Mouse (Mus musculus) intestine, postnatal 0 days (tissue): ENCODE data around the gene 2300003K06Rik. TPM values are rescaled to one million over a fixed set of nuclear protein-coding genes. Genes with fewer than 3 reads are reported as not detected.

ENCODE experiments used
- ATAC-seq: fragments of 200-750 bp; cut with Nextera tagmentation; 2 replicates; pipeline ENCODE4 v1.8.0; 2017; ENCODE audit warnings: mild to moderate bottlenecking, moderate TSS enrichment, moderate library complexity
- H3K27ac ChIP-seq: fragments of 300-500 bp; sonication (generic); 2 replicates; pipeline ENCODE4 v1.5.1; 2014; ENCODE audit warnings: mild to moderate bottlenecking, low read depth, low read length, moderate library complexity
- H3K27me3 ChIP-seq: fragments of 300-500 bp; sonication (generic); replicated peaks from 2 replicates; pipeline ENCODE4 v1.6.1; 2014; ENCODE audit warnings: low read length, mixed read lengths; ENCODE audit not compliant: control insufficient read depth, insufficient read depth
- H3K36me3 ChIP-seq: fragments of 300-500 bp; sonication (generic); 2 replicates; pipeline ENCODE4 v1.6.1; 2014; ENCODE audit warnings: mild to moderate bottlenecking, moderate library complexity; ENCODE audit not compliant: control insufficient read depth, insufficient read depth
- H3K4me1 ChIP-seq: fragments of 300-500 bp; sonication (generic); replicated peaks from 2 replicates; pipeline ENCODE4 v1.6.1; 2014; ENCODE audit warnings: antibody characterized with exemption, low read length, mixed read lengths; ENCODE audit not compliant: control insufficient read depth, insufficient read depth
- H3K4me2 ChIP-seq: fragments of 300-500 bp; sonication (generic); replicated peaks from 2 replicates; pipeline ENCODE4 v1.6.1; 2014; ENCODE audit warnings: low read depth, mild to moderate bottlenecking, moderate library complexity
- H3K4me3 ChIP-seq: fragments of 300-500 bp; sonication (generic); 2 replicates; pipeline ENCODE4 v1.5.1; 2014; ENCODE audit warnings: low read depth, low read length
- H3K9ac ChIP-seq: fragments of 300-500 bp; sonication (generic); 2 replicates; pipeline ENCODE4 v1.6.1; 2014; ENCODE audit warnings: mild to moderate bottlenecking, low read depth, low read length
- H3K9me3 ChIP-seq: fragments of 300-500 bp; sonication (generic); 2 replicates; pipeline ENCODE4 v1.6.1; 2016; ENCODE audit warnings: mixed run types; ENCODE audit not compliant: control insufficient read depth
- CTCF ChIP-seq: sonication (generic); IDR thresholded peaks from 2 replicates; pipeline ENCODE4 v1.5.1; 2016; ENCODE audit warnings: low read depth, mild to moderate bottlenecking, control low read depth, antibody characterized with exemption, moderate library complexity
- WGBS: fragments of 180-500 bp; shearing (Covaris S2); extraction: QIAGEN DNeasy Blood & Tissue Kit; methylation state at CpG from one replicate; pipeline ENCODE4 v1.1.7; 2014; 5-methylcytosine and 5-hydroxymethylcytosine counted together
- polyA plus RNA-seq: library from polyadenylated mRNA; unstranded; fragments of >200 nt; fragmentation: Nextera tagmentation; extraction: Ambion mirVana; gene quantifications from 2 replicates; pipeline ENCODE4 v1.2.1, GENCODE M21; 2015

Gene 2300003K06Rik
- polyA plus RNA-seq, 1 experiment from 2014 or later = not detected

- no peak for TF ChIP-seq CTCF
- Histone ChIP-seq H3K9me3 (no peaks in the 10 kb centered on the region), H3K27me3 (no peaks in the 10 kb centered on the region), H3K9ac (no peak within 1 kb of the TSS), H3K27ac (no peak within 1 kb of the TSS), H3K4me1 (no peaks in the 10 kb centered on the region), H3K4me2 (no peak within 1 kb of the TSS), H3K36me3 (no peaks in the 10 kb centered on the region), H3K4me3 (no peak within 1 kb of the TSS)
- WGBS = 83% methylated on average over 2 of the region's 2 CpGs
- ATAC-seq = no peak
Measured at GRCm38 (mm10) chr11:99793367-99793766, 44.5 kb downstream of the 2300003K06Rik start, which contains the start of gene Gm11596. TSS of gene Gm11596 (minus strand) at chr11:99793467.

Other genes starting within 250 kb of the 2300003K06Rik start
- not detected in 2 replicates for gene Krtap1-3, start 246.7 kb downstream of the 2300003K06Rik start, polyA plus RNA-seq
- not detected in 2 replicates for gene Krtap9-3, start 240.0 kb downstream of the 2300003K06Rik start, polyA plus RNA-seq
- gene Gm11938, start 234.8 kb downstream of the 2300003K06Rik start, polyA plus RNA-seq = not detected in 2 replicates
- not detected in 2 replicates for gene Gm11937, start 227.9 kb downstream of the 2300003K06Rik start, polyA plus RNA-seq
- gene Krtap2-4, start 223.2 kb downstream of the 2300003K06Rik start, polyA plus RNA-seq = not detected in 2 replicates
- gene Gm11562, start 217.6 kb downstream of the 2300003K06Rik start, polyA plus RNA-seq = not detected in 2 replicates
- not detected in 2 replicates for gene Krtap4-1, start 209.8 kb downstream of the 2300003K06Rik start, polyA plus RNA-seq
- gene Krtap4-2, start 203.0 kb downstream of the 2300003K06Rik start, polyA plus RNA-seq = not detected in 2 replicates
- gene Krtap4-7, start 194.0 kb downstream of the 2300003K06Rik start, polyA plus RNA-seq = not detected in 2 replicates
- not detected in 2 replicates for gene Gm11555, start 187.8 kb downstream of the 2300003K06Rik start, polyA plus RNA-seq
- gene Gm11563, start 179.1 kb downstream of the 2300003K06Rik start, polyA plus RNA-seq = not detected in 2 replicates
- gene Krtap4-6, start 172.1 kb downstream of the 2300003K06Rik start, polyA plus RNA-seq = not detected in 2 replicates
- not detected in 2 replicates for gene Gm14190, start 147.3 kb downstream of the 2300003K06Rik start, polyA plus RNA-seq
- gene Gm14180, start 103.8 kb downstream of the 2300003K06Rik start, polyA plus RNA-seq = not detected in 2 replicates
- gene Gm11595, start 65.2 kb downstream of the 2300003K06Rik start, polyA plus RNA-seq = not detected in 2 replicates
- not detected in 2 replicates for gene Krtap4-8, start 57.4 kb downstream of the 2300003K06Rik start, polyA plus RNA-seq
- not detected in 2 replicates for gene Krtap4-9, start 52.9 kb downstream of the 2300003K06Rik start, polyA plus RNA-seq
- not detected in 2 replicates for gene Gm11596, start 44.6 kb downstream of the 2300003K06Rik start, polyA plus RNA-seq
- not detected in 2 replicates for gene Gm11569, start 39.1 kb downstream of the 2300003K06Rik start, polyA plus RNA-seq
- not detected in 2 replicates for gene Gm11554, start 33.6 kb downstream of the 2300003K06Rik start, polyA plus RNA-seq
- not detected in 2 replicates for gene Krtap4-13, start 28.2 kb downstream of the 2300003K06Rik start, polyA plus RNA-seq
- gene Gm11564, start 22.4 kb downstream of the 2300003K06Rik start, polyA plus RNA-seq = not detected in 2 replicates
- gene Krtap4-16, start 13.5 kb upstream of the 2300003K06Rik start, polyA plus RNA-seq = 0.16 TPM in 1 of 2 replicates, not detected in the other
- not detected in 2 replicates for gene Gm11568, start 19.9 kb upstream of the 2300003K06Rik start, polyA plus RNA-seq
- gene Gm11559, start 26.4 kb upstream of the 2300003K06Rik start, polyA plus RNA-seq = not detected in 2 replicates
- gene Krtap9-1, start 35.3 kb upstream of the 2300003K06Rik start, polyA plus RNA-seq = not detected in 2 replicates
- gene Gm11567, start 41.1 kb upstream of the 2300003K06Rik start, polyA plus RNA-seq = not detected in 2 replicates
- gene Krtap31-1, start 69.9 kb upstream of the 2300003K06Rik start, polyA plus RNA-seq = not detected in 2 replicates
- not detected in 2 replicates for gene Gm11565, start 76.7 kb upstream of the 2300003K06Rik start, polyA plus RNA-seq
- gene Krtap31-2, start 98.2 kb upstream of the 2300003K06Rik start, polyA plus RNA-seq = not detected in 2 replicates
- gene Krtap9-5, start 110.4 kb upstream of the 2300003K06Rik start, polyA plus RNA-seq = not detected in 2 replicates
- not detected in 2 replicates for gene Krtap29-1, start 141.0 kb upstream of the 2300003K06Rik start, polyA plus RNA-seq
- not detected in 2 replicates for gene Krtap16-1, start 148.5 kb upstream of the 2300003K06Rik start, polyA plus RNA-seq
- 0.16 TPM in 1 of 2 replicates, not detected in the other for gene Krtap17-1, start 155.9 kb upstream of the 2300003K06Rik start, polyA plus RNA-seq
- not detected in 2 replicates for gene Krt33a, start 178.1 kb upstream of the 2300003K06Rik start, polyA plus RNA-seq
- not detected in 2 replicates for gene Krt33b, start 191.8 kb upstream of the 2300003K06Rik start, polyA plus RNA-seq
- gene Krt34, start 203.5 kb upstream of the 2300003K06Rik start, polyA plus RNA-seq = not detected in 2 replicates
- 0.07 TPM in 1 of 2 replicates, not detected in the other for gene Krt31, start 212.5 kb upstream of the 2300003K06Rik start, polyA plus RNA-seq